Mouse (Mus musculus) forebrain, embryonic 15.5 days (tissue): Measurements from ENCODE around the gene Smg8. TPM values are rescaled to one million over a fixed set of nuclear protein-coding genes. Genes with fewer than 3 reads are reported as not detected.
A peak's percentile ranks its signal among the peaks of the same experiment; 100 is the strongest.

ENCODE experiments used
- ATAC-seq: fragments of 200-750 bp; cut with Nextera tagmentation; replicated peaks from 2 replicates; pipeline ENCODE4 v1.8.0; 2017; ENCODE audit warnings: mild to moderate bottlenecking, moderate TSS enrichment, moderate library complexity
- H3K27ac ChIP-seq: fragments of 300-500 bp; sonication (generic); replicated peaks from 2 replicates; pipeline ENCODE4 v1.5.1; 2015; ENCODE audit warnings: mild to moderate bottlenecking, inconsistent platforms
- H3K27me3 ChIP-seq: fragments of 300-500 bp; sonication (generic); 2 replicates; pipeline ENCODE4 v1.6.1; 2015; ENCODE audit warnings: inconsistent platforms
- H3K36me3 ChIP-seq: fragments of 300-500 bp; sonication (generic); 2 replicates; pipeline ENCODE4 v1.6.1; 2015; ENCODE audit warnings: mild to moderate bottlenecking, inconsistent platforms
- H3K4me1 ChIP-seq: fragments of 300-500 bp; sonication (generic); 2 replicates; pipeline ENCODE4 v1.6.1; 2015; ENCODE audit warnings: inconsistent platforms
- H3K4me2 ChIP-seq: fragments of 300-500 bp; sonication (generic); replicated peaks from 2 replicates; pipeline ENCODE4 v1.6.1; 2015; ENCODE audit warnings: mild to moderate bottlenecking, inconsistent platforms
- H3K4me3 ChIP-seq: fragments of 300-500 bp; sonication (generic); 2 replicates; pipeline ENCODE4 v1.5.1; 2015; ENCODE audit warnings: mild to moderate bottlenecking, inconsistent platforms
- H3K9ac ChIP-seq: fragments of 300-500 bp; sonication (generic); replicated peaks from 2 replicates; pipeline ENCODE4 v1.6.1; 2015; ENCODE audit warnings: mild to moderate bottlenecking, inconsistent platforms
- H3K9me3 ChIP-seq: fragments of 300-500 bp; sonication (generic); 2 replicates; pipeline ENCODE4 v1.6.1; 2016; ENCODE audit warnings: inconsistent platforms
- WGBS: fragments of 180-500 bp; shearing (Covaris S2); methylation state at CpG from one replicate; pipeline ENCODE4 v1.1.7; 2015; ENCODE audit warnings: mixed read lengths; 5-methylcytosine and 5-hydroxymethylcytosine counted together
- polyA plus RNA-seq: library from polyadenylated mRNA; unstranded; fragments of >200 nt; fragmentation: Nextera tagmentation; extraction: Ambion mirVana; gene quantifications from 2 replicates; pipeline ENCODE4 v1.2.1, GENCODE M21; 2015

Smg8 gene
- polyA plus RNA-seq, result 22.2 and 22.6 TPM in 2 replicates

DNA sequence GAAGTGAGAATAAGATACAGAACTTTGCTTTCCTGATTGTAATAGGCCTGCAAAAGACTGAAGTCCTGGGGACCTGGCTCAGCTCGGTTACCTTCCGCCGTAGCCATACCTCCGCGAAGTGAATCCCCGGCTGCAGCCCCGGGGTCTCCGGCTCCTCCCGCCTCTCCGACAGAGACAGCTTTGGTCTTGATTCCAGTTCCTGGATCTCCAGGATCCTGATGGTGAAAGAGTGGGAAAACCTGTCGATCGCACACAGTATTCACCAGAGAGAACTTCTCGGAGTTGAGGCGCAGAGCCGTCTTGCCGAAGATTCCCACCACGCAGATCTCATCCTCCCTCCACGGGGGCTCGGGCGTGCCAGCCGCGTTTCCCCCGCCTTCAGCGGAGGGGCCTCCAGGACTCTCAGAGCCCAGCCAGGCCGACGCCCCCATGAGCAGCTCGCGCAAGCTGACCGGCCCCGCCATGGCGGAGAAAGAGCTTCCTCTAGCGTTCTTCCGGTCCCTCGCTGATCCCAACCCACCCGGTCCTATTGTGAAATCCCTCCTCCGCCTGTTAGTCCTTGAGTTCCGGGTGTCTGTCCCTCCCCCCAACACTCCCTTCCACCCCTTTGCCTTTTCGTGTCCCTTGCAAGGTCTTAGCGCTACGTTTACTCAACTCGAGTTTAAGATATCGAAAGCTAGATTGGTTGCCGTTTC, at the start of gene Smg8:
Smg8 (minus strand) TSS at position 485 of the 695 bp plus-strand sequence.
- Histone ChIP-seq H3K4me2 (peak within 1 kb of the TSS; percentile 84), H3K9me3 (no peaks in the 10 kb centered on the region), H3K9ac (peak within 1 kb of the TSS; percentile 88), H3K4me1 (peaks cover 41% of the 10 kb centered on the region), H3K36me3 (peaks cover 36% of the 10 kb centered on the region), H3K4me3 (peak within 1 kb of the TSS; percentile 95), H3K27me3 (no peaks in the 10 kb centered on the region), H3K27ac (peak within 1 kb of the TSS; percentile 58)
- under 1% methylated on average over 43 of the region's 43 CpGs for WGBS
- ATAC-seq, result peak; percentile 93

DNA sequence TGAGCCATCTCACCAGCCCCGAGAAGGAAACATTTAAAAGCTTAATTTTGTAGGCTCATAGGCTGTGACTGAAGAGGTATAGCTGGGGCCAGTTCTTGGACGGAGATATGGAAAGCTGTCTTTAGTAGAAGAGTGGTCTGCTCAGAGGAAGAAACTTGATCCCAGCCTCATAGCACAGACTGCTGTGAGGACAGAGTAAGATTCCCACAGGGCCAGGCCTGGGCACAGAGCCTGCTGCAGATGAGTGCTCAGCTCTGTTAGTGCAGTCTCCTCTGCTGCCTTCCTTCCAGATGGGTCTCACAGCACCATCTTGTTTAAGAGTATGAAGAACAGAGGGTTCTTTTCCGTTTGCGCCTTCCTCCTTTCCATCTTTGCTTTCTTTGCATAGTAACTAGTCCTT, 49.7 kb upstream of the Smg8 start:
- Histone ChIP-seq H3K36me3 (peaks cover 20% of the 10 kb centered on the region; the same call in 1 of the 2 replicates), H3K27ac (no peak overlapping the region)

DNA sequence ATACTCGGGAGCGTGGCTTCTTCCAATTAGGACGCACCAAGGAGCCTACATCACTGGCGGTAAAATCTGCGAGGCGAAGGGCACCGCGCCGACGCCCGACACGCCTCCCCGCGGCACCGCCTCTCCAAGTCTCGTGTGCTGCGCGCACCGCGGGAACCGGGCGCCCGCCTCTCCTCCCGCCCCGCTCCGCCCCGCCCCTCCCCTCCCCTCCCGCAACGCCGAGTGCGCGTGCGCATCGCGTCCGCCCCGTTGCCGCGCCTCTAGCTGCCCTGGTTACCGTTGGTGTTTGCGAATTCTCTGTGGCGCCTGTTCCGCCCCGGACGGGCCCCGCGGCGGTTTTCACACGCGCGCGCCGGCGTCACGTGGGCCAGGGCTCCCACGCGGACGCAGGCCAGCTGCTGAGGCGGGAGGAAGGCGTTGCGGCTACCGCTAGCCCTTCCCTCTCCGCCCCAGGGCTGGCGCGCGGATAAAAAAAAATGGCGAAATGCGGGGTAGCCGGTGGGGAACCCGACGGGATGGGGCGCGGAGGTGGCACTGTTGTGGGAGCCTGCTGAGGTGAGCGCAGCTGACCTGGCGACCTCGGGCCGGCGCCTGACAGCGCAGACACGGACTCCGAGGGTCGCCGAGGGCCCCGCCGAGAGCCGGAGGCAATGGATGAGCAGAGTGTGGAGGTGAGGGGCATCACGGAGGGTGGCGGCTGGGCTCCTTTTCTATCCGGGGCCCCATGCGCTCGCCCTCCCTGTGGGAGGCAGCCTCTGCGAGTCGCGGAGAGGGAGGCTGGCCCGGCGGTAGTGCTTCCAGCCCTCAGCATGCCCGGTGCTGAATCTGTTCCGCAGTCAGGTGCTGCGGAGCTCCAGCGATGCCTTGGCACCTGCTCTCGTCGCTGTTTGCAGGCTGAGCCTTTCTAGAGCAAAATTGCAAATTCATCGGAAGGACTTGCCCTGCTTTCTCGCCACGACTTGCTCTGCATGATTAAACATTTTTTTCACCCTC, 40.5 kb upstream of the Smg8 start, which contains the start of gene Trim37:
Trim37 (plus strand) TSS at position 254 of the 993 bp plus-strand sequence.
- Histone ChIP-seq H3K9ac (peak within 1 kb of the TSS; percentile 80), H3K4me3 (peak within 1 kb of the TSS; percentile 64), H3K27ac (peak within 1 kb of the TSS; percentile 91), H3K9me3 (no peaks in the 10 kb centered on the region), H3K4me2 (peak within 1 kb of the TSS; percentile 53), H3K27me3 (no peaks in the 10 kb centered on the region), H3K36me3 (peaks cover 22% of the 10 kb centered on the region), H3K4me1 (peaks cover 26% of the 10 kb centered on the region)
- ATAC-seq, result peak; percentile 95
- WGBS, result under 1% methylated on average over 77 of the region's 105 CpGs

More for the DNA sequence above, 49.7 kb upstream of the Smg8 start:
- Histone ChIP-seq H3K4me3 (no peak overlapping the region), H3K4me1 (no peaks in the 10 kb centered on the region), H3K9ac (no peak overlapping the region), H3K9me3 (no peaks in the 10 kb centered on the region), H3K27me3 (no peaks in the 10 kb centered on the region), H3K4me2 (no peak overlapping the region)
- ATAC-seq, result no peak
- WGBS, result 90% methylated on average over 4 of the region's 4 CpGs

DNA sequence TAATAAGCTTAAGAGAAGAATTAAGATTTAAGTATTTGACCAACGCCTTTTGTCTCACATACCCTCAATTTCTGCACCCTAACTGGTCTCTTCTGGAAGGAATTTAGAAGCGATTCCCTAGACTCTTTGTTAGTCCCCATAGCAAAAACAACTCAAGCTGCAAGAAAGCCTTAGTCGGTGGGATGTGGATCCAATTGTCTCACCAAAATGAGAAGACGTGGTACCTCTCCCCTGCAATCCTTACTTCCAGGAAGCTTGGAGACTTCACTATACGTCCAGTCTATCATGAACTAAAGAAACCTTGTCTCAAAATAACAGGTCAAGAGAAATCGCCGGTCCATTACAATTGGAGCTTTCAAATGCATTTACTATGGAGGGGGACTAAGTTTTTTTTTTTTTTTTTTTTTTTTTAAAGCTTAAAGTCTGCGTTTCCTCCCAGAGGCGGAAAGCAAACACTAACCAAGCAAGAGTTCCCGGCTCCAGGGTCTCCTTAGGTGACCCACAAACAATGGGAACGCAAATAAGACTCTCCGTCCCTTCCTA, 39.8 kb upstream of the Smg8 start:
- H3K4me2 ChIP-seq, result peak overlapping the region; percentile 53
- WGBS, result 1% methylated on average over 12 of the region's 12 CpGs
- H3K4me3 ChIP-seq, result peak overlapping the region; percentile 64
- H3K36me3 ChIP-seq, result peaks cover 26% of the 10 kb centered on the region
- peak overlapping the region; percentile 91 for H3K27ac ChIP-seq
- H3K9me3 ChIP-seq, result no peaks in the 10 kb centered on the region
- peaks cover 26% of the 10 kb centered on the region for H3K4me1 ChIP-seq
- no peak for ATAC-seq
- peak overlapping the region; percentile 49 for H3K9ac ChIP-seq
- H3K27me3 ChIP-seq, result no peaks in the 10 kb centered on the region

DNA sequence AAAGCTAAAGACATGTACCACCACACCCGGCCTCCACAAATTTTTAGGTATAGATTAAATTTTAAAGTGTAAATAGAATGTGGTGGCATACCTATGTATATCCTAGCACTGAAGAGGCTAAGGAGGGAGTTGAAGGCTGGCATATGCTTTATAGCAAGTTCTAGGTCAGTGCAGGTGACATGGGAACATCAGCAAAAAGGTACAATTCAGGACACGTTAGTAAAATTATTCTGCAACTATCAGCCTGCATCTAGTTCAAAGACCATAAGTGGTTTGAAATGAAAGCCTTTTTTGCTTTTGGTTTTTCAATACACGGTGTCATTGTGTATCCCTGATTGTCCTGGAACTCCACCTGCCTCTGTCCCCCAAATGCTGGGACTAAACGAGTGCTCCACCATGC, 39.0 kb upstream of the Smg8 start:
- Histone ChIP-seq H3K9me3 (no peaks in the 10 kb centered on the region), H3K27ac (peak overlapping the region; percentile 91), H3K4me3 (peak overlapping the region; percentile 64; the same call in 1 of the 2 replicates), H3K4me1 (peaks cover 26% of the 10 kb centered on the region), H3K36me3 (peaks cover 34% of the 10 kb centered on the region), H3K9ac (peak overlapping the region; percentile 49; the same call in 1 of the 2 replicates), H3K4me2 (peak overlapping the region; percentile 53), H3K27me3 (no peaks in the 10 kb centered on the region)
- 36% methylated on average over 4 of the region's 4 CpGs for WGBS
- ATAC-seq, result no peak

DNA sequence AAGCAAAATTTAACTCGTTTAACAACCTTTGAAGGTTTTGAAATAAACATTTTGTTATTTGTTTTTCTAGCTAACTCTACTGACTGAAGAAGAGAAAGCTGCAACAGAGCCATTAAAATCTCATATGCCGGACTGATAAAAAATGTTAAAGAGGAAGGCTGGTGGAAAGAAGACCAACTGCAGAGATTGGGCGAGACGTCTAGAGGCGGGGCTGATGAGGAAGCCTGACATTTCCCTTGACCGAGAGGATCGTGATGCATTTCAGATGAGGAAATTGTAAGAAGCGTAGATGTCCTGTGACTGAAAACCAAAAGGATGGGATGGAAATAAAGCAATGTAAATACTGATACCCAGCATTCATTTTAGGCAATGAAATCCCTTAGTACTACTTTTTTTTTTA, 35.3 kb upstream of the Smg8 start:
- 79% methylated on average over 8 of the region's 8 CpGs for WGBS
- H3K4me3 ChIP-seq, result no peak overlapping the region
- ATAC-seq, result no peak
- H3K27me3 ChIP-seq, result no peaks in the 10 kb centered on the region
- H3K36me3 ChIP-seq, result peaks cover 58% of the 10 kb centered on the region
- no peak overlapping the region for H3K4me2 ChIP-seq
- H3K9me3 ChIP-seq, result no peaks in the 10 kb centered on the region
- no peak overlapping the region for H3K27ac ChIP-seq
- peaks cover 9% of the 10 kb centered on the region for H3K4me1 ChIP-seq
- H3K9ac ChIP-seq, result no peak overlapping the region

DNA sequence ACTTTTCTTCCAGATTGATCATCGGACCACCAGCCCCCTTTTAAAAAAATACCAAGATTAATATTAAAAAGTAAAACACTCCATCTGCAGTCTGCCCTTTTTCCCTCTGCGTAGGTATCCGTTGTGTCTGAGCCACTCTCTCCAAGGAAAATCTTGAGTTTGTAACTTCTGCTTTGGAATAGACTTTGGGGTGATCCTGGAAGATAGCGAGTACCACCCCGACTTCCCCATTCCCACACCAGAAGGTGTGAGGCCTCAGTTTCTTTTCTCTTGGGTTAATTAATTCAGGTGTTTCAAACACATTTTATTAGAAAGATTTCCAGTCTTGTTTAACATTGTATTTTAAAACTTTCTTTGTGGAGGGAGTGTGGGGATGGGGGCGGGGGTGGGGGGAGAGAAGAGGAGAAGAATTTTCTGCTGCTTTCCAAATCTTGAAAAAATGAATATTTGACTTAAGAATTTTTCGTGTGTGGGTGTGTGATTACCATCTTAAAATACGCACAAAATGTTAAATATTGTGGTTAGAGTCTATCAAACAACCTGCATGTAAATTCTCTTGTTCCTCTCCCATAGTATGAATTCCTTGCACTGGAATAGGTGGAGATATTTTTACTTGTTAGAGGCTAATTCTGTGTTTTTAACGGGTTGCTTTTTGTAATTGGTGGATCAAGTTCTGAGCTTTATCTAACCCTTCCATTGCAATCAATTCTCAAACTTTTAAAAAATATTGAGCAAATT, 23.8 kb upstream of the Smg8 start:
- Histone ChIP-seq H3K4me1 (peaks cover 44% of the 10 kb centered on the region), H3K36me3 (peaks cover 24% of the 10 kb centered on the region), H3K27ac (peak overlapping the region; percentile 95), H3K4me2 (peak overlapping the region; percentile 65), H3K27me3 (no peaks in the 10 kb centered on the region), H3K9ac (peak overlapping the region; percentile 97), H3K9me3 (no peaks in the 10 kb centered on the region), H3K4me3 (peak overlapping the region; percentile 88)
- no peak for ATAC-seq
- 1% methylated on average over 9 of the region's 9 CpGs for WGBS

DNA sequence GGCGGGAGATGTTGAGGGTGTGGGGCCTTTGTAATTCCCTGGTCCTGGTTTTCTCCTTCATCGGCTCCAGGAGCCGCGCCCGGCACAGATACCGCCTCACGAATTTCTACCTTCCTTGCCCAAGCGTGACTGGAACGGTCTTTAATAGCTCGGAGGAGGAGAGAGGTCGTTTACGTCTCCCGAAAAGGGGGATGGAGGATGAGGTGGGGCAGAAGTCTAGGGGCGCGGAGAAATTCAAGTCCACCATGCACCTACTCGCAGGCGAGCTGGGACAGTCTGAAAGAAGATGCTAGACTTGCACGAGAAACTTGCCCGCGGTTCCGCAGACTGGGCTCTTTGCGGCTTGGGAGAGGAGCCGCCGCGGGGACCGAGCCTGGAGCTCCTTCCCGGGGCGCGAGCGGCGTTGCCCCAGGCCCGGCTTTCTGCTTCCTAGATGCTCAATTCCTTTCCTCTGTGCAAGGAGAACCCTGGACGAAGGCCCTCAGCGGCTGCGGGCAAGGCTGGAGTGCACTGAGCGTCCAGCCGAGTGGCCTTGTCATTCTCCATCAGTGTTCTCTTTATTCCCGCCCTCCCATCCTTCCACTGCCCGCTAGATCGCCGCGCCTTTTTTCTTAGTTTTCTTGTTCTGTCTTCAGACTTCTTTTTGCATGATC, 23.1 kb upstream of the Smg8 start:
- H3K9me3 ChIP-seq, result no peaks in the 10 kb centered on the region
- H3K36me3 ChIP-seq, result peaks cover 19% of the 10 kb centered on the region
- H3K4me3 ChIP-seq, result peak overlapping the region; percentile 88
- peaks cover 44% of the 10 kb centered on the region for H3K4me1 ChIP-seq
- ATAC-seq, result no peak
- no peaks in the 10 kb centered on the region for H3K27me3 ChIP-seq
- H3K27ac ChIP-seq, result peak overlapping the region; percentile 95
- peak overlapping the region; percentile 65 for H3K4me2 ChIP-seq
- peak overlapping the region; percentile 97 for H3K9ac ChIP-seq
- under 1% methylated on average over 42 of the region's 42 CpGs for WGBS

DNA sequence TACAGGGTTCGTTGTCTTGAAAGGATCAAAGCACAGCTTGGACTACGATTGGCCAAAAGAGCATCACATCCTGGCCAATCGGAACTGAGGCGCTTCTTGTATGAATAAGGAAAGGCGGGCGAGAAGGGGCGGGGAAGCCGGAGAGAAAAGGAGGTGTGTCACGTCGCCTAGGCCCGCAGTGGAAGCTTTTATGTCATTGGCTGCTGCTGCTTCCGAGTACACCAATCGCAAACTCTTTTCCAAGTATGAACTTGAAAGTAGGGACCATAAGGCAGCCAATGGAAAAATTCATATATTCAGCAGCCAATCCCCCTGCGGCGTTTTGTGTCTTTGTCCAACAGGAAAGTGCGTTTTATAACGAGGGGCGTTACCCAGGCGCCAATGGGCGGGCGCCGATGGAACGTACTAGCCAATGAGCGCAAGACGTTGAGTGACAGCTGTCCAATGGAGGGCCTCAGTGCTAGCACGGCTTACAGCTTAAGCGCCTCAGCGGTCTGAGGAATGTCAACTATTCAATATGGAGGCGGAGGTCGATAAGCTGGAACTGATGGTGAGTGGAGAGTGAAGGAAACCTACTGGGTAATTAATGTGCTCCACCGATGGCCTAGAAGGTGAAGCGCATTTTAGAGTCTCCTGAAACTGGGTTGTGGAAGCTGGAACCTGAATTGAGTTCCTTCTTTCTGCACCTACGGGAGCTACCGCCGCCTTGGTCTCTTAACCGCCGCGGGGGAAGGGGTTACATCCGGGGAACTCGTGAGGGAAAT, 22.4 kb upstream of the Smg8 start, which contains the start of gene Ska2:
Ska2 (plus strand) TSS at position 480 of the 764 bp plus-strand sequence.
- Histone ChIP-seq H3K27ac (peak within 1 kb of the TSS; percentile 95), H3K4me2 (peak within 1 kb of the TSS; percentile 65), H3K27me3 (no peaks in the 10 kb centered on the region), H3K9ac (peak within 1 kb of the TSS; percentile 97), H3K36me3 (peaks cover 18% of the 10 kb centered on the region), H3K9me3 (no peaks in the 10 kb centered on the region), H3K4me1 (peaks cover 37% of the 10 kb centered on the region), H3K4me3 (peak within 1 kb of the TSS; percentile 88)
- WGBS, result under 1% methylated on average over 40 of the region's 40 CpGs
- peak; percentile 100 for ATAC-seq

DNA sequence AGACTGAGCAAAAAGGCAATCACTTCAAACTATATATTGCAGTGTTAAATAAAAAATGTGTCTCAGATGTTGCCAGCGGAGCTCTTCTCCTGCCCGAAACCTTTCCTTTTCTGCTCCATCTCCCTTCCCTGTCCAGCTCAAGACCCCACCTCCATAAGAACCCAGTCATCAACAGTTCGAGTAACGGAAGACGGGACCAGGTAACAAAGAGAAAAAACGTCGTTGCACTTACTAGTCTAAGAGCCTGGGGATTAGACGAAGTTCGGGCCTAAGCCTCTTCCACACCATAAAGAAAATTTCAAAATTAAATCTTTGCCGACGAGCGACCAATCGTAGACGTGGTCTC, 21.8 kb upstream of the Smg8 start, which contains the start of gene Prr11:
Prr11 (minus strand) TSS at position 300 of the 346 bp plus-strand sequence.
- H3K36me3 ChIP-seq, result peaks cover 16% of the 10 kb centered on the region
- peak within 1 kb of the TSS; percentile 97 for H3K9ac ChIP-seq
- no peak for ATAC-seq
- no peaks in the 10 kb centered on the region for H3K9me3 ChIP-seq
- WGBS, result under 1% methylated on average over 14 of the region's 14 CpGs
- peak within 1 kb of the TSS; percentile 88 for H3K4me3 ChIP-seq
- no peaks in the 10 kb centered on the region for H3K27me3 ChIP-seq
- peaks cover 36% of the 10 kb centered on the region for H3K4me1 ChIP-seq
- peak within 1 kb of the TSS; percentile 95 for H3K27ac ChIP-seq
- peak within 1 kb of the TSS; percentile 65 for H3K4me2 ChIP-seq
